Mouse (Mus musculus): ENCODE measurements at regions not wholly inside any gene's neighbourhood (a gene's known extent, or its start where the extent isn't known, plus 50 kb on each side); places are given as distances from the start of the nearest gene placed in this dataset.
"Not testable (repeated sequence)": the region's sequence is repeated elsewhere in the genome, so short reads cannot be mapped to it uniquely, and the experiment has no call there.

GRCm38 (mm10) chr10:38704762-38705130 is 116.8 kb downstream of the Rfpl4b start:
- not testable (repeated sequence) for ATAC-seq (ENCODE audit: extremely low read depth, insufficient number of reproducible peaks, low FRiP score, poor library complexity, severe bottlenecking)

GRCm38 (mm10) chr10:38703954-38704761 is 117.4 kb downstream of the Rfpl4b start:
- ATAC-seq (ENCODE audit: extremely low read depth, insufficient number of reproducible peaks, low FRiP score, poor library complexity, severe bottlenecking), result no peak

- ATAC-seq (ENCODE audit: extremely low read depth, insufficient number of reproducible peaks, low FRiP score, poor library complexity, severe bottlenecking), result no peak
Observed at GRCm38 (mm10) chr10:38677453-38677852, 144.1 kb downstream of the Rfpl4b start.

- ATAC-seq (ENCODE audit: extremely low read depth, insufficient number of reproducible peaks, low FRiP score, poor library complexity, severe bottlenecking), result no peak
Observed at GRCm38 (mm10) chr10:38668610-38669009, 153.0 kb downstream of the Rfpl4b start.

- ATAC-seq (ENCODE audit: extremely low read depth, insufficient number of reproducible peaks, low FRiP score, poor library complexity, severe bottlenecking), result no peak
Observed at GRCm38 (mm10) chr10:38667841-38668240, 153.7 kb downstream of the Rfpl4b start.

GRCm38 (mm10) chr10:38635695-38636094 is 185.9 kb downstream of the Rfpl4b start:
- ATAC-seq (ENCODE audit: extremely low read depth, insufficient number of reproducible peaks, low FRiP score, poor library complexity, severe bottlenecking), result no peak

GRCm38 (mm10) chr10:38629907-38630505 is 191.6 kb downstream of the Rfpl4b start:
- no peak for ATAC-seq (ENCODE audit: extremely low read depth, insufficient number of reproducible peaks, low FRiP score, poor library complexity, severe bottlenecking)

- 0 out of 2 replicates have a peak, but pooled peaks have one; percentile 30 for ATAC-seq (ENCODE audit: extremely low read depth, insufficient number of reproducible peaks, low FRiP score, poor library complexity, severe bottlenecking)
Observed at GRCm38 (mm10) chr10:38623399-38623798, 198.2 kb downstream of the Rfpl4b start.

GRCm38 (mm10) chr10:38609606-38610510 is 211.7 kb downstream of the Rfpl4b start:
- ATAC-seq (ENCODE audit: extremely low read depth, insufficient number of reproducible peaks, low FRiP score, poor library complexity, severe bottlenecking), result no peak

- ATAC-seq (ENCODE audit: extremely low read depth, insufficient number of reproducible peaks, low FRiP score, poor library complexity, severe bottlenecking), result no peak
Observed at GRCm38 (mm10) chr10:38586061-38586460, 235.5 kb downstream of the Rfpl4b start.

GRCm38 (mm10) chr10:38575726-38576125 is 245.9 kb downstream of the Rfpl4b start:
- no peak for ATAC-seq (ENCODE audit: extremely low read depth, insufficient number of reproducible peaks, low FRiP score, poor library complexity, severe bottlenecking)

- ATAC-seq (ENCODE audit: extremely low read depth, insufficient number of reproducible peaks, low FRiP score, poor library complexity, severe bottlenecking), result no peak
Observed at GRCm38 (mm10) chr10:38573728-38574127, 247.9 kb downstream of the Rfpl4b start.

- no peak for ATAC-seq (ENCODE audit: extremely low read depth, insufficient number of reproducible peaks, low FRiP score, poor library complexity, severe bottlenecking)
Observed at GRCm38 (mm10) chr10:38573146-38573545, 248.4 kb downstream of the Rfpl4b start.

GRCm38 (mm10) chr10:38567270-38567669 is 254.3 kb downstream of the Rfpl4b start:
- ATAC-seq (ENCODE audit: extremely low read depth, insufficient number of reproducible peaks, low FRiP score, poor library complexity, severe bottlenecking), result no peak

- no peak for ATAC-seq (ENCODE audit: extremely low read depth, insufficient number of reproducible peaks, low FRiP score, poor library complexity, severe bottlenecking)
Observed at GRCm38 (mm10) chr10:38566361-38566760, 255.2 kb downstream of the Rfpl4b start.

GRCm38 (mm10) chr10:38555040-38555439 is 266.5 kb downstream of the Rfpl4b start:
- no peak for ATAC-seq (ENCODE audit: extremely low read depth, insufficient number of reproducible peaks, low FRiP score, poor library complexity, severe bottlenecking)

GRCm38 (mm10) chr10:38553688-38554680 is 267.6 kb downstream of the Rfpl4b start:
- ATAC-seq (ENCODE audit: extremely low read depth, insufficient number of reproducible peaks, low FRiP score, poor library complexity, severe bottlenecking), result no peak

- no peak for ATAC-seq (ENCODE audit: extremely low read depth, insufficient number of reproducible peaks, low FRiP score, poor library complexity, severe bottlenecking)
Observed at GRCm38 (mm10) chr10:38553326-38553687, 268.3 kb downstream of the Rfpl4b start.
